Mouse (Mus musculus): ENCODE results near the gene Sapcd1. TPM values are rescaled to one million over a fixed set of nuclear protein-coding genes. Genes with fewer than 3 reads are reported as not detected.

Sapcd1 gene
- polyA plus RNA-seq, 2 experiments: 2.5 to 2.7 TPM

DNA sequence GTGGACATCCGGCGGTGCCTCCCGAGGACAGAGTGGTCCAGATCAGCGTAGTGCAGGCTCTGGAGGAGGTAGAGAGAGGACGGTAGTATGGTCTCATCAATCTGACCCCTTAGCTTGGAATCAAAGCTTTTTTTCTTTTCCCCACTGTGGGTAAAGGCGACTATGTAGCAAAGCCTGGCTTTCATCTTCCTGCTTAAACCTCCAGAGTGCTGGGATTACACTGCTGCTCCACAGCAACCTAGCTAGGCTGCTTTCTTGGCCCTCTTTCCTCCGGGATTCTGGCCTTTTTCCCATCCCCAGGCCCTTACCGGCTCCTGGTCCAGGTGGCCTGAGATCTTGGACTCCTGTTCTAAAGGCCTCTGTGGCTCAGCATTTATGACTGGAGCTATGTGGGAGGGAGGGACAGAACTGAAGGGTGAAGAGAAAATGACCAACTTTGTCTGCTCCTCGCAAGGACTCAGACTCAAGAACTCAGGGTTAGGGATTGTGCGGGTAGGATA lies 36.6 kb upstream of the Sapcd1 start:
- Histone ChIP-seq H3K36me3 (replicated peaks; ENCODE audit: control insufficient read depth, insufficient read depth, low read depth) (no peaks in the 10 kb centered on the region), H3K4me3 (ENCODE audit: insufficient read depth in 1 of 2, low read depth in 2 of 2, low read length in 2 of 2) (peak overlapping the region in 1 of 2 experiments; percentile 43; a peak in 2 of 4 replicates), H3K4me2 (ENCODE audit: low read depth) (peak overlapping the region; percentile 72), H3K27ac (no peak overlapping the region), H3K9ac (replicated peaks) (no peak overlapping the region), H3K4me1 (replicated peaks; ENCODE audit: control insufficient read depth in 2 of 2, insufficient read depth in 2 of 2, low read length in 1 of 2) (peaks cover 12 to 13% of the 10 kb centered on the region in 2 experiments), H3K9me3 (ENCODE audit: control insufficient read depth, low read length) (no peaks in the 10 kb centered on the region), H3K27me3 (ENCODE audit: control insufficient read depth, insufficient read depth, low read length) (peaks cover 41% of the 10 kb centered on the region)
- WGBS (ENCODE audit: insufficient replicate concordance): 25% methylated on average over 10 of the region's 10 CpGs
- no peak for TF ChIP-seq CTCF (IDR thresholded peaks at IDR 0.05; ENCODE audit: low read depth)
- no peak for TF ChIP-seq EP300 (IDR thresholded peaks at IDR 0.05; ENCODE audit: low read depth)
- no peak for DNase-seq (ENCODE audit: low read depth in 3 of 3, low spot score in 3 of 3)
- no peak for ATAC-seq (ENCODE audit: insufficient read depth)

GRCm38 (mm10) chr17:35063466-35063865 lies 35.6 kb upstream of the Sapcd1 start:
- WGBS (ENCODE audit: insufficient replicate concordance): 79% methylated on average over 3 of the region's 3 CpGs
- Histone ChIP-seq H3K9me3 (ENCODE audit: control insufficient read depth, low read length) (no peaks in the 10 kb centered on the region), H3K4me2 (ENCODE audit: low read depth) (no peak overlapping the region), H3K27ac (no peak overlapping the region), H3K4me1 (replicated peaks; ENCODE audit: control insufficient read depth in 2 of 2, insufficient read depth in 2 of 2, low read length in 1 of 2) (peaks cover 13 to 15% of the 10 kb centered on the region in 2 experiments), H3K4me3 (ENCODE audit: insufficient read depth in 1 of 2, low read depth in 2 of 2, low read length in 2 of 2) (no peak overlapping the region), H3K9ac (replicated peaks) (no peak overlapping the region), H3K27me3 (ENCODE audit: control insufficient read depth, insufficient read depth, low read length) (peaks cover 41% of the 10 kb centered on the region), H3K36me3 (replicated peaks; ENCODE audit: control insufficient read depth, insufficient read depth, low read depth) (no peaks in the 10 kb centered on the region)
- ATAC-seq (ENCODE audit: insufficient read depth) (no peak), DNase-seq (ENCODE audit: low read depth in 3 of 3, low spot score in 3 of 3) (no peak)
- TF ChIP-seq EP300 (IDR thresholded peaks at IDR 0.05; ENCODE audit: low read depth): no peak
- no peak for TF ChIP-seq CTCF (IDR thresholded peaks at IDR 0.05; ENCODE audit: low read depth)

- DNase-seq (ENCODE audit: low read depth in 3 of 3, low spot score in 3 of 3) (no peak), ATAC-seq (ENCODE audit: insufficient read depth) (no peak)
- Histone ChIP-seq H3K27me3 (ENCODE audit: control insufficient read depth, insufficient read depth, low read length) (peaks cover 25% of the 10 kb centered on the region), H3K4me3 (ENCODE audit: insufficient read depth in 1 of 2, low read depth in 2 of 2, low read length in 2 of 2) (no peak overlapping the region), H3K27ac (no peak overlapping the region), H3K4me1 (replicated peaks; ENCODE audit: control insufficient read depth in 2 of 2, insufficient read depth in 2 of 2, low read length in 1 of 2) (peaks cover 10 to 15% of the 10 kb centered on the region in 2 experiments), H3K36me3 (replicated peaks; ENCODE audit: control insufficient read depth, insufficient read depth, low read depth) (peaks cover 2% of the 10 kb centered on the region), H3K9me3 (ENCODE audit: control insufficient read depth, low read length) (no peaks in the 10 kb centered on the region), H3K4me2 (ENCODE audit: low read depth) (no peak overlapping the region), H3K9ac (replicated peaks) (no peak overlapping the region)
- 72% methylated on average over 8 of the region's 8 CpGs for WGBS (ENCODE audit: insufficient replicate concordance)
- TF ChIP-seq EP300 (IDR thresholded peaks at IDR 0.05; ENCODE audit: low read depth) (no peak), CTCF (IDR thresholded peaks at IDR 0.05; ENCODE audit: low read depth) (no peak)
These were observed 33.5 kb upstream of the Sapcd1 start for GRCm38 (mm10) chr17:35061299-35061698.

- H3K4me1 ChIP-seq (replicated peaks; ENCODE audit: control insufficient read depth in 2 of 2, insufficient read depth in 2 of 2, low read length in 1 of 2): peaks cover 11 to 15% of the 10 kb centered on the region in 2 experiments
- H3K4me2 ChIP-seq (ENCODE audit: low read depth): no peak overlapping the region
- ATAC-seq (ENCODE audit: insufficient read depth) (no peak), DNase-seq (ENCODE audit: low read depth in 3 of 3, low spot score in 3 of 3) (no peak)
- H3K9me3 ChIP-seq (ENCODE audit: control insufficient read depth, low read length): no peaks in the 10 kb centered on the region
- H3K27ac ChIP-seq: no peak overlapping the region
- H3K36me3 ChIP-seq (replicated peaks; ENCODE audit: control insufficient read depth, insufficient read depth, low read depth): peaks cover 6% of the 10 kb centered on the region
- H3K9ac ChIP-seq (replicated peaks): no peak overlapping the region
- no peak for TF ChIP-seq EP300 (IDR thresholded peaks at IDR 0.05; ENCODE audit: low read depth)
- no peak for TF ChIP-seq CTCF (IDR thresholded peaks at IDR 0.05; ENCODE audit: low read depth)
- 61% methylated on average over 22 of the region's 22 CpGs for WGBS (ENCODE audit: insufficient replicate concordance)
- peaks cover 20% of the 10 kb centered on the region for H3K27me3 ChIP-seq (ENCODE audit: control insufficient read depth, insufficient read depth, low read length)
- no peak overlapping the region for H3K4me3 ChIP-seq (ENCODE audit: insufficient read depth in 1 of 2, low read depth in 2 of 2, low read length in 2 of 2)
These were observed 33.0 kb upstream of the Sapcd1 start for GRCm38 (mm10) chr17:35060737-35061297.

- H3K4me2 ChIP-seq (ENCODE audit: low read depth): peak overlapping the region; percentile 86
- H3K27me3 ChIP-seq (ENCODE audit: control insufficient read depth, insufficient read depth, low read length): peaks cover 13% of the 10 kb centered on the region
- H3K27ac ChIP-seq: no peak overlapping the region
- 43% methylated on average over 14 of the region's 14 CpGs for WGBS (ENCODE audit: insufficient replicate concordance)
- no peak overlapping the region for H3K9ac ChIP-seq (replicated peaks)
- TF ChIP-seq EP300 (IDR thresholded peaks at IDR 0.05; ENCODE audit: low read depth): no peak
- DNase-seq (ENCODE audit: low read depth in 3 of 3, low spot score in 3 of 3) (no peak), ATAC-seq (ENCODE audit: insufficient read depth) (no peak)
- peaks cover 10 to 12% of the 10 kb centered on the region in 2 experiments for H3K4me1 ChIP-seq (replicated peaks; ENCODE audit: control insufficient read depth in 2 of 2, insufficient read depth in 2 of 2, low read length in 1 of 2)
- peak overlapping the region; percentile 49 to 60; a peak in 3 of 4 replicates for H3K4me3 ChIP-seq (ENCODE audit: insufficient read depth in 1 of 2, low read depth in 2 of 2, low read length in 2 of 2)
- peaks cover 12% of the 10 kb centered on the region for H3K36me3 ChIP-seq (replicated peaks; ENCODE audit: control insufficient read depth, insufficient read depth, low read depth)
- H3K9me3 ChIP-seq (ENCODE audit: control insufficient read depth, low read length): no peaks in the 10 kb centered on the region
These were observed 32.3 kb upstream of the Sapcd1 start for GRCm38 (mm10) chr17:35060071-35060470.
